Mouse (Mus musculus) stomach, postnatal 0 days (tissue): ENCODE data around the gene Mphosph10.

Experiments used
- CTCF ChIP-seq: IDR thresholded peaks from 2 replicates; pipeline ENCODE4 v1.5.1; 2016; ENCODE audit warnings: antibody characterized with exemption, low read depth, mild to moderate bottlenecking, moderate library complexity
- EP300 ChIP-seq: optimal IDR thresholded peaks from 2 replicates; pipeline ENCODE3; 2016; ENCODE audit warnings: antibody characterized with exemption

DNA sequence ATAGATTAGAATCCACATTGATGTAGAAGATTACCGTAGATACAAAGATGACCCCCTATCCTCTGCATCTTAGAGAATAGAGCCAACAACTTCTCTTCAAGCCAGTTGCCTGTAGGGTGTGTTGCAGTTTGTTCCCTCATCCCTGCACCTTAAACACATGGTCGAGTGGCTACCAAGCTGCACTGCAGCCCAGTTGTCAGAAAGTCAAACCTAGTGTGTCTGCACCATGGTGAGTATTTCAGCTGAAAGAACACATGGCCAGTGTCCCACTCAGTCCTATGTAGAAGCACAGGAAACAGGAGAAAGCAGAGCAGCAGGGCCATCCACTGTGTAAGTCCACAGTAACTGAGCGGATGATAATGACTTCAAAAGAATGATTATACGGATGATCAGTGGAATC, 64.6 kb downstream of the Mphosph10 start:
- TF ChIP-seq CTCF (no peak), EP300 (no peak)
